30 mouse cellular contexts compared by ENCODE assay signal in genomic region chr8:56611736-56612135, GRCm38 (mm10).
DNase-seq lines count a peak whose midpoint lies in the region; ATAC-seq lines count a peak whose summit lies in the region.
"Had no signal": no experiment of that assay in that cellular context is flagged by ENCODE, and none has a peak within 500 bp of the region (broad histone marks: within the 10 kb centered on the region; RNA-seq: fewer than 3 reads in every experiment).

No protein-coding gene starts in this region.

- DNase-seq in frontal cortex, postnatal 10 days (ENCODE audit: low spot score in 2 of 2) = no peak
- DNase-seq in heart, adult 9 months (ENCODE audit: low spot score in 2 of 2) = no peak
- DNase-seq in layer of hippocampus, adult 9-11 months = peak; percentile 19
- no peak for DNase-seq in layer of hippocampus, postnatal 14 days (ENCODE audit: low spot score in 2 of 2)
- DNase-seq: adrenal gland, postnatal 10 days; adrenal gland, postnatal 36 days; cerebellum, adult 11 months; cerebellum, adult 2 months; cerebellum, adult 9-11 months; cerebellum, postnatal 36 days; embryo, embryonic 11 days; gastrocnemius, adult 2 months; gastrocnemius, postnatal 14 days; heart, adult 18-20 months; heart, postnatal 14 days; kidney, adult 11 months; kidney, adult 8-10 months had no signal

- peak; percentile 63 for ATAC-seq in frontal cortex, adult (ENCODE audit: low TSS enrichment)
- ATAC-seq in heart, embryonic 14.5 days (ENCODE audit: insufficient number of reproducible peaks, insufficient read depth, low FRiP score, low read depth) = no peak
- ATAC-seq: forebrain, embryonic 15.5 days; hindbrain, embryonic 16.5 days; intestine, embryonic 15.5 days; Patski had no signal

- H3K9me3 ChIP-seq in heart, embryonic 14.5 days (ENCODE audit: control insufficient read depth, low read length) = no peaks in the 10 kb centered on the region
- H3K9me3 ChIP-seq: embryonic facial prominence, embryonic 10.5 days; embryonic facial prominence, embryonic 13.5 days; forebrain, embryonic 12.5 days; forebrain, embryonic 15.5 days; heart, embryonic 15.5 days; hindbrain, embryonic 10.5 days; hindbrain, embryonic 13.5 days; intestine, embryonic 15.5 days had no signal

- no peaks in the 10 kb centered on the region for H3K27me3 ChIP-seq in heart, embryonic 14.5 days (ENCODE audit: control insufficient read depth, insufficient read depth, low read length)
- H3K27me3 ChIP-seq: embryonic facial prominence, embryonic 13.5 days; forebrain, embryonic 12.5 days; forebrain, embryonic 15.5 days; heart, embryonic 15.5 days; hindbrain, embryonic 13.5 days; intestine, embryonic 15.5 days had no signal

- no peak overlapping the region for H3K4me3 ChIP-seq in heart, embryonic 14.5 days (ENCODE audit: control insufficient read depth in 1 of 2, insufficient read depth in 1 of 2, low read depth in 1 of 2, low read length in 2 of 2)
- H3K4me3 ChIP-seq: embryonic facial prominence, embryonic 10.5 days; embryonic facial prominence, embryonic 13.5 days; erythroblast, embryonic 14.5 days; forebrain, embryonic 12.5 days; forebrain, embryonic 15.5 days; gastrocnemius, adult 2 months; heart, embryonic 15.5 days; hindbrain, embryonic 10.5 days; hindbrain, embryonic 13.5 days; intestine, embryonic 15.5 days had no signal

- H3K36me3 ChIP-seq in heart, embryonic 14.5 days (ENCODE audit: control insufficient read depth, insufficient read depth, low read length) = no peaks in the 10 kb centered on the region
- H3K36me3 ChIP-seq: embryonic facial prominence, embryonic 10.5 days; embryonic facial prominence, embryonic 13.5 days; forebrain, embryonic 12.5 days; forebrain, embryonic 15.5 days; heart, embryonic 15.5 days; hindbrain, embryonic 10.5 days; hindbrain, embryonic 13.5 days; intestine, embryonic 15.5 days had no signal

- WGBS in heart, embryonic 14.5 days = 27% methylated on average over 6 of the region's 6 CpGs

- 0 out of 2 replicates have a peak overlapping the region, but pooled peaks have one; percentile 12 for H3K4me2 ChIP-seq in heart, embryonic 14.5 days (ENCODE audit: low read length)
- H3K4me2 ChIP-seq: embryonic facial prominence, embryonic 13.5 days; forebrain, embryonic 12.5 days; forebrain, embryonic 15.5 days; heart, embryonic 15.5 days; hindbrain, embryonic 13.5 days; intestine, embryonic 15.5 days had no signal

- no peak overlapping the region for H3K27ac ChIP-seq in heart, embryonic 14.5 days (replicated peaks in 1 of 2; ENCODE audit: control insufficient read depth in 1 of 2, insufficient read depth in 1 of 2, low read depth in 2 of 2, low read length in 2 of 2)
- H3K27ac ChIP-seq: embryonic facial prominence, embryonic 10.5 days; embryonic facial prominence, embryonic 13.5 days; forebrain, embryonic 12.5 days; forebrain, embryonic 15.5 days; gastrocnemius, adult 2 months; heart, embryonic 15.5 days; hindbrain, embryonic 10.5 days; hindbrain, embryonic 13.5 days; intestine, embryonic 15.5 days had no signal

- H3K9ac ChIP-seq in heart, embryonic 14.5 days (ENCODE audit: low read length) = no peak overlapping the region
- H3K9ac ChIP-seq: embryonic facial prominence, embryonic 13.5 days; forebrain, embryonic 12.5 days; forebrain, embryonic 15.5 days; heart, embryonic 15.5 days; hindbrain, embryonic 13.5 days; intestine, embryonic 15.5 days had no signal

- peaks cover 3% of the 10 kb centered on the region in 2 experiments; a peak in 2 of 4 replicates for H3K4me1 ChIP-seq in heart, embryonic 14.5 days (ENCODE audit: control insufficient read depth in 2 of 2, insufficient read depth in 2 of 2, low read length in 2 of 2)
- H3K4me1 ChIP-seq: embryonic facial prominence, embryonic 10.5 days; embryonic facial prominence, embryonic 13.5 days; forebrain, embryonic 12.5 days; forebrain, embryonic 15.5 days; hindbrain, embryonic 10.5 days; hindbrain, embryonic 13.5 days; intestine, embryonic 15.5 days had no signal
